Mouse (Mus musculus) small intestine, adult 2 months (tissue): ENCODE results near the gene Ucp2. TPM values are rescaled to one million over a fixed set of nuclear protein-coding genes. Genes with fewer than 3 reads are reported as not detected.

ENCODE experiments used
- H3K27ac ChIP-seq: fragments of 200-500 bp; 2 replicates; pipeline ENCODE4 v1.5.1; 2012; ENCODE audit warnings: low read depth, low read length, control low read depth, inconsistent platforms; ENCODE audit not compliant: insufficient read depth
- H3K27me3 ChIP-seq: fragments of 200-500 bp; 2 replicates; pipeline ENCODE4 v1.6.1; 2012; ENCODE audit warnings: mild to moderate bottlenecking, moderate library complexity, low read length, inconsistent platforms; ENCODE audit not compliant: control insufficient read depth, insufficient read depth
- H3K36me3 ChIP-seq: fragments of 200-500 bp; 2 replicates; pipeline ENCODE4 v1.6.1; 2012; ENCODE audit warnings: mild to moderate bottlenecking, low read length, control low read depth, inconsistent platforms; ENCODE audit not compliant: control insufficient read depth, insufficient read depth
- H3K4me1 ChIP-seq: fragments of 200-500 bp; 2 replicates; pipeline ENCODE4 v1.6.1; 2012; ENCODE audit warnings: low read length, inconsistent platforms, mixed read lengths; ENCODE audit not compliant: control insufficient read depth, insufficient read depth, insufficient read length
- H3K4me3 ChIP-seq: fragments of 200-500 bp; 2 replicates; pipeline ENCODE4 v1.5.1; 2012; ENCODE audit warnings: low read depth, mild to moderate bottlenecking, control low read depth, inconsistent platforms, low read length, moderate library complexity
- CTCF ChIP-seq: fragments of 200-500 bp; IDR thresholded peaks from 2 replicates; pipeline ENCODE4 v1.5.1; 2012; ENCODE audit warnings: low read depth, mild to moderate bottlenecking, control low read depth, inconsistent platforms, low read length, moderate library complexity, mixed read lengths; ENCODE audit not compliant: insufficient replicate concordance, insufficient read length; ENCODE audit errors: extremely low read depth
- POLR2A ChIP-seq: fragments of 200-500 bp; IDR thresholded peaks from 2 replicates; pipeline ENCODE4 v1.6.1; 2012; ENCODE audit warnings: low read depth, mild to moderate bottlenecking, control low read depth, inconsistent platforms, low read length, moderate library complexity
- WGBS: fragments of 180-500 bp; shearing (Covaris S2); methylation state at CpG from one replicate; pipeline ENCODE4 v1.1.7; 2018; 5-methylcytosine and 5-hydroxymethylcytosine counted together
- polyA plus RNA-seq: library from polyadenylated mRNA; depleted of rRNA; stranded (reverse); fragments of >200 nt; gene quantifications from 2 replicates; pipeline ENCODE4 v1.2.3, GENCODE M21; 2012

The Ucp2 gene
- polyA plus RNA-seq, 1 experiment: 876 TPM

- no peak for TF ChIP-seq CTCF
- no peak for TF ChIP-seq POLR2A
- no peaks in the 10 kb centered on the region for H3K27me3 ChIP-seq
- 38% methylated on average over 8 of the region's 8 CpGs for WGBS
- no peak overlapping the region for H3K27ac ChIP-seq
- no peak overlapping the region for H3K4me3 ChIP-seq
- no peaks in the 10 kb centered on the region for H3K4me1 ChIP-seq
- H3K36me3 ChIP-seq: no peaks in the 10 kb centered on the region
Measured at GRCm38 (mm10) chr7:100524669-100525068, 31.5 kb downstream of the Ucp2 start.

- Histone ChIP-seq H3K4me1 (no peaks in the 10 kb centered on the region), H3K27me3 (no peaks in the 10 kb centered on the region), H3K36me3 (no peaks in the 10 kb centered on the region), H3K4me3 (no peak overlapping the region), H3K27ac (no peak overlapping the region)
- WGBS: 75% methylated on average over 5 of the region's 5 CpGs
- no peak for TF ChIP-seq CTCF
- TF ChIP-seq POLR2A: no peak
Measured at GRCm38 (mm10) chr7:100530766-100531165, 37.6 kb downstream of the Ucp2 start.

GRCm38 (mm10) chr7:100533503-100533902 is 40.4 kb downstream of the Ucp2 start:
- 58% methylated on average over 2 of the region's 2 CpGs for WGBS
- Histone ChIP-seq H3K4me1 (peaks cover 3% of the 10 kb centered on the region; the same call in 1 of the 2 replicates), H3K27me3 (no peaks in the 10 kb centered on the region), H3K36me3 (no peaks in the 10 kb centered on the region), H3K4me3 (no peak overlapping the region), H3K27ac (no peak overlapping the region)
- TF ChIP-seq CTCF: no peak
- TF ChIP-seq POLR2A: no peak

- peaks cover 3% of the 10 kb centered on the region for H3K36me3 ChIP-seq
- H3K4me1 ChIP-seq: peaks cover 3% of the 10 kb centered on the region; the same call in 1 of the 2 replicates
- H3K27ac ChIP-seq: no peak overlapping the region
- H3K4me3 ChIP-seq: no peak overlapping the region
- TF ChIP-seq CTCF: no peak
- no peak for TF ChIP-seq POLR2A
- WGBS: 67% methylated on average over 3 of the region's 3 CpGs
- H3K27me3 ChIP-seq: no peaks in the 10 kb centered on the region
Measured at GRCm38 (mm10) chr7:100534216-100534615, 41.1 kb downstream of the Ucp2 start.

GRCm38 (mm10) chr7:100535831-100536230 is 42.7 kb downstream of the Ucp2 start:
- no peak for TF ChIP-seq POLR2A
- no peak for TF ChIP-seq CTCF
- WGBS: 72% methylated on average over 2 of the region's 2 CpGs
- H3K4me1 ChIP-seq: peaks cover 3% of the 10 kb centered on the region; the same call in 1 of the 2 replicates

GRCm38 (mm10) chr7:100536804-100537518 is 43.8 kb downstream of the Ucp2 start, which contains the start of gene Coa4:
Gene Coa4 (plus strand): TSS chr7:100537071.
- Histone ChIP-seq H3K4me1 (peaks cover 3% of the 10 kb centered on the region; the same call in 1 of the 2 replicates), H3K27me3 (no peaks in the 10 kb centered on the region), H3K36me3 (peaks cover 12% of the 10 kb centered on the region), H3K27ac (peak within 1 kb of the TSS; percentile 94), H3K4me3 (peak within 1 kb of the TSS; percentile 98)
- peak; percentile 79 for TF ChIP-seq POLR2A
- no peak for TF ChIP-seq CTCF
- WGBS: under 1% methylated on average over 33 of the region's 33 CpGs

More at GRCm38 (mm10) chr7:100535831-100536230, 42.7 kb downstream of the Ucp2 start:
- H3K27me3 ChIP-seq: no peaks in the 10 kb centered on the region
- no peak overlapping the region for H3K27ac ChIP-seq
- no peak overlapping the region for H3K4me3 ChIP-seq
- H3K36me3 ChIP-seq: peaks cover 12% of the 10 kb centered on the region

GRCm38 (mm10) chr7:100537519-100537902 is 44.4 kb downstream of the Ucp2 start:
- Histone ChIP-seq H3K27ac (peak overlapping the region; percentile 94), H3K4me1 (peaks cover 3% of the 10 kb centered on the region; the same call in 1 of the 2 replicates), H3K27me3 (no peaks in the 10 kb centered on the region), H3K36me3 (peaks cover 12% of the 10 kb centered on the region), H3K4me3 (peak overlapping the region; percentile 98)
- WGBS: 8% methylated on average over 7 of the region's 7 CpGs
- TF ChIP-seq CTCF (no peak), POLR2A (no peak)
